Mouse (Mus musculus) CH12.LX (cell line): ENCODE results near the gene Gm26558. TPM values are rescaled to one million over a fixed set of nuclear protein-coding genes. Genes with fewer than 3 reads are reported as not detected.

ENCODE experiments used
- DNase-seq: peaks from one replicate; pipeline ENCODE4 v3.0.0-alpha.2; 2013; ENCODE audit errors: extremely low read depth
- H3K27ac ChIP-seq: 2 replicates; pipeline ENCODE4 v1.5.1; 2012; ENCODE audit warnings: low read depth, mild to moderate bottlenecking, control low read depth, moderate library complexity; ENCODE audit not compliant: insufficient read depth
- H3K27me3 ChIP-seq: replicated peaks from 2 replicates; pipeline ENCODE3; 2012; ENCODE audit warnings: inconsistent platforms
- H3K36me3 ChIP-seq, 2 experiments: replicated peaks in 1 of 2; 2 replicates each; pipeline versions ENCODE3 to v1.6.1; 2012; ENCODE audit warnings: inconsistent platforms in 1 of 2, low read length in 1 of 2, mild to moderate bottlenecking in 1 of 2, mixed read lengths in 1 of 2, moderate library complexity in 1 of 2; ENCODE audit not compliant: control insufficient read depth in 1 of 2, insufficient read depth in 1 of 2
- H3K4me1 ChIP-seq, 2 experiments: 2 replicates each; pipeline ENCODE4 v1.6.1; 2012; ENCODE audit warnings: inconsistent platforms in 1 of 2, moderate library complexity in 1 of 2; ENCODE audit not compliant: insufficient read depth in 2 of 2, control insufficient read depth in 1 of 2
- H3K4me2 ChIP-seq: 2 replicates; pipeline ENCODE4 v1.6.1; 2012; ENCODE audit warnings: low read depth, mild to moderate bottlenecking, control low read depth; ENCODE audit not compliant: poor library complexity, insufficient read depth, severe bottlenecking
- H3K4me3 ChIP-seq, 3 experiments: fragments of 150-350 bp in 1 of 3; sonication (generic) in 1 of 3; replicated peaks in 1 of 3; 2 replicates each; pipeline versions ENCODE3 to v1.5.1; 2011 to 2012; ENCODE audit warnings: low read depth in 2 of 3, low read length in 2 of 3, mild to moderate bottlenecking in 2 of 3, moderate library complexity in 2 of 3, control low read depth in 1 of 3, improper control_type of control experiment in 1 of 3, inconsistent platforms in 1 of 3, mixed read lengths in 1 of 3; ENCODE audit not compliant: poor library complexity in 1 of 3
- H3K79me2 ChIP-seq: replicated peaks from 2 replicates; pipeline ENCODE4 v1.6.1; 2012; ENCODE audit warnings: mild to moderate bottlenecking, moderate library complexity; ENCODE audit not compliant: control insufficient read depth, poor library complexity, insufficient read depth, severe bottlenecking; ENCODE audit errors: extremely low read depth
- H3K9ac ChIP-seq: 2 replicates; pipeline ENCODE4 v1.6.1; 2012; ENCODE audit warnings: low read depth, mild to moderate bottlenecking, control low read depth, moderate library complexity; ENCODE audit not compliant: insufficient read depth
- H3K9me3 ChIP-seq: replicated peaks from 2 replicates; pipeline ENCODE3; 2012; ENCODE audit warnings: low read length, inconsistent platforms, mixed read lengths
- BHLHE40 ChIP-seq: IDR thresholded peaks from 2 replicates; pipeline ENCODE4 v1.6.1; 2011; ENCODE audit warnings: mild to moderate bottlenecking, low read depth, low read length, improper control_type of control experiment
- CHD1 ChIP-seq: IDR thresholded peaks from 2 replicates; pipeline ENCODE4 v1.6.1; 2012; ENCODE audit warnings: low read depth, low read length, improper control_type of control experiment, inconsistent platforms
- CTCF ChIP-seq, 2 experiments: IDR thresholded peaks in 1 of 2; conservative IDR thresholded peaks in 1 of 2; 2 replicates each; pipeline ENCODE4 v1.5.1; 2011 to 2012; ENCODE audit warnings: low read depth in 2 of 2, low read length in 2 of 2, improper control_type of control experiment in 1 of 2, inconsistent platforms in 1 of 2, mild to moderate bottlenecking in 1 of 2, moderate library complexity in 1 of 2
- E2F4 ChIP-seq: IDR thresholded peaks from 2 replicates; pipeline ENCODE4 v1.6.1; 2011; ENCODE audit warnings: low read depth, low read length, improper control_type of control experiment; ENCODE audit not compliant: insufficient replicate concordance
- EP300 ChIP-seq: IDR thresholded peaks from 2 replicates; pipeline ENCODE4 v1.6.1; 2011; ENCODE audit warnings: low read length, improper control_type of control experiment
- ETS1 ChIP-seq: conservative IDR thresholded peaks from 2 replicates; pipeline ENCODE4 v1.6.1; 2012; ENCODE audit warnings: low read depth, mild to moderate bottlenecking, inconsistent platforms, low read length, improper control_type of control experiment, moderate library complexity
- IRF4 ChIP-seq: IDR thresholded peaks from 2 replicates; pipeline ENCODE4 v1.6.1; 2014; ENCODE audit warnings: low read depth, mild to moderate bottlenecking, inconsistent platforms, low read length, improper control_type of control experiment
- JUN ChIP-seq: IDR thresholded peaks from 2 replicates; pipeline ENCODE4 v1.6.1; 2011; ENCODE audit warnings: low read depth, mild to moderate bottlenecking, low read length, improper control_type of control experiment, moderate library complexity; ENCODE audit not compliant: insufficient read depth
- JUND ChIP-seq: conservative IDR thresholded peaks from 2 replicates; pipeline ENCODE4 v1.6.1; 2011; ENCODE audit warnings: low read depth, low read length, improper control_type of control experiment
- MAFK ChIP-seq: IDR thresholded peaks from 2 replicates; pipeline ENCODE4 v1.6.1; 2011; ENCODE audit warnings: low read length, improper control_type of control experiment; ENCODE audit not compliant: insufficient replicate concordance
- MAX ChIP-seq: IDR thresholded peaks from 2 replicates; pipeline ENCODE4 v1.6.1; 2011; ENCODE audit warnings: low read length, improper control_type of control experiment
- MAZ ChIP-seq: IDR thresholded peaks from 2 replicates; pipeline ENCODE4 v1.6.1; 2012; ENCODE audit warnings: low read depth, mild to moderate bottlenecking, inconsistent platforms, low read length, improper control_type of control experiment, moderate library complexity
- MXI1 ChIP-seq: IDR thresholded peaks from 2 replicates; pipeline ENCODE4 v1.6.1; 2011; ENCODE audit warnings: mild to moderate bottlenecking, low read depth, low read length, improper control_type of control experiment
- MYC ChIP-seq: IDR thresholded peaks from 2 replicates; pipeline ENCODE4 v1.6.1; 2011; ENCODE audit warnings: low read depth, mild to moderate bottlenecking, improper control_type of control experiment, low read length
- NELFE ChIP-seq: IDR thresholded peaks from 2 replicates; pipeline ENCODE4 v1.6.1; 2011; ENCODE audit warnings: low read depth, low read length, improper control_type of control experiment
- POLR2A ChIP-seq: IDR thresholded peaks from 2 replicates; pipeline ENCODE4 v1.6.1; 2011; ENCODE audit warnings: low read depth, mild to moderate bottlenecking, improper control_type of control experiment, low read length
- RAD21 ChIP-seq: IDR thresholded peaks from 2 replicates; pipeline ENCODE4 v1.6.1; 2011; ENCODE audit warnings: low read depth, mild to moderate bottlenecking, low read length, improper control_type of control experiment, moderate library complexity
- RCOR1 ChIP-seq: conservative IDR thresholded peaks from 2 replicates; pipeline ENCODE4 v1.6.1; 2012; ENCODE audit warnings: low read depth, mild to moderate bottlenecking, inconsistent platforms, low read length, improper control_type of control experiment
- TCF12 ChIP-seq: IDR thresholded peaks from 2 replicates; pipeline ENCODE4 v1.6.1; 2014; ENCODE audit warnings: low read depth, mild to moderate bottlenecking, inconsistent platforms, low read length, improper control_type of control experiment
- UBTF ChIP-seq: IDR thresholded peaks from 2 replicates; pipeline ENCODE4 v1.6.1; 2012; ENCODE audit warnings: low read depth, mild to moderate bottlenecking, inconsistent platforms, low read length, improper control_type of control experiment, moderate library complexity
- ZKSCAN1 ChIP-seq: IDR thresholded peaks from 2 replicates; pipeline ENCODE4 v1.6.1; 2012; ENCODE audit warnings: low read depth, inconsistent platforms, low read length, improper control_type of control experiment, borderline replicate concordance
- dilution Hi-C: fragments of 300-500 bp; cut with MboI; formaldehyde crosslinking; loops from 2 replicates; pipeline ENCODE4 v1.14.3; 2020; ENCODE audit warnings: low sequenced_read_pairs; ENCODE audit not compliant: extremely low pct_unique_long_range_greater_than_20kb, extremely low pct_ligation_motif_present
- in situ Hi-C: fragments of 300-500 bp; cut with MboI; formaldehyde crosslinking; loops from 3 replicates; pipeline ENCODE4 v1.14.3; 2019; ENCODE audit warnings: low sequenced_read_pairs, low pct_ligation_motif_present, low pct_unique_long_range_greater_than_20kb, mixed read lengths
- polyA plus RNA-seq: library from polyadenylated mRNA; unstranded; fragments of >175 nt; gene quantifications from 2 replicates; pipeline ENCODE4 v1.2.1, GENCODE M21; 2012; ENCODE audit warnings: low read depth; ENCODE audit not compliant: insufficient read length
- total RNA-seq, 2 experiments: library from RNA; depleted of rRNA; stranded (reverse); fragments of 300-350 nt in 1 of 2; fragments of >200 nt in 1 of 2; gene quantifications; 2 replicates each; pipeline ENCODE4 v1.2.3; 2012 to 2014

The Gm26558 gene
- total and polyA plus RNA-seq, 3 experiments = 0.64 TPM; not detected in 2

DNA sequence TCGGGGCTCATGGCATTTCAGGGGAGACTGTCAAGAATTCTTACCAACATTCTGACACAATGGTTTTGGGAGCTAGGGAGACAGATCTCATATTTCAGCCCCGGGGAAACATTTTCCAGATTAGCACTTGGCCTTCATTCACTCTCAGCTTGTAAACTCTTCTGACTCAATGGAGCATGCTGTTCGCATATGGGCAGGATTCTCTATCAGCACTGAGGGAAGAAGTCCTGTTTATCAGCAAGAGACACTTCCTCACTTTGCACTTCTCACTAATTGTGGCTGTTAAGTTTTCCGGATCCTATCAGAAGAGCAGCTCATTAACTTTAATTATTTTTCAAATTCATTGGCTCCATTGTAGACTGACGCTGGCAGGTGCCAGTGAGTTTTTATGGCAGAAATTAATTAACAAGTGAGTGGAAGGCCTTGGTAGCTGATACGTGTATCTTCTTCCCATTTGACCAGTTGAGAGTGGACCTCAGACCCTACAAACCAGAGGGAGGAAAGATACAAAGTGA lies 16.6 kb downstream of the Gm26558 start:
- Histone ChIP-seq H3K4me2 (no peak overlapping the region), H3K27me3 (no peaks in the 10 kb centered on the region), H3K36me3 (no peaks in the 10 kb centered on the region), H3K9me3 (no peaks in the 10 kb centered on the region), H3K4me3 (no peak overlapping the region), H3K79me2 (no peaks in the 10 kb centered on the region), H3K27ac (no peak overlapping the region), H3K4me1 (no peaks in the 10 kb centered on the region), H3K9ac (no peak overlapping the region)
- DNase-seq = no peak
- TF ChIP-seq JUND = no peak
- no peak for TF ChIP-seq MAX
- no peak for TF ChIP-seq EP300
- dilution Hi-C loops = no loop called here
- in situ Hi-C loops = no loop called here

DNA sequence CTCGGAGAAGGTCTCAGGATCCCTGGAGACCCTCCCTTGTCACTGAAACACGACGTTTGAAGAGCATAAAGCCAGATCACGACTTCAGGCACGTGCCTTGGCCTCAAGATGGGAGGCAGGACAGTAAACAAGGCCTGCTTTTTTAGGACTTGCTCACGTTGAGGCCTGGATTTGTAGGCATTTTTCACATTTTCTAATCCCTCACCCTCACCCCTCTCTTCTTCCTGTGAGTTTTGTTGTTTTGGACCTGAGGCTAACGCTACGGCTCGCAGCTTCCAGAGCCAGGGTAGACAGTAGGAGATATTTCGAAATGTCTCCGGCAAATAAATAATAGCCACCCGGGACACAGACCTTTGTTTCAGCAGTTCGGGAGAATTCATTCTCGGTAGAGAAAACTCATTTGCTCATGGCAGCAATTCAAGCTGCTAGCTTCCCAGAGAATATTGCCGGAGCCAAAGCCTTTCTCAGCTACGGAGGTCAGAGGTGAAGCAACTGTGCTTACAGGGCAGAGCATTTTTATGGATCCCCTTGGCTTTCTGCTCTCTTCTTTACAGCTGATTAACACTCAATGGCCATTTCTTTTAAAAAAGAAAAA lies 18.8 kb downstream of the Gm26558 start:
- H3K27me3 ChIP-seq = no peaks in the 10 kb centered on the region
- no peak for DNase-seq
- no peaks in the 10 kb centered on the region for H3K79me2 ChIP-seq
- in situ Hi-C loops = no loop called here
- H3K4me1 ChIP-seq = no peaks in the 10 kb centered on the region
- H3K9ac ChIP-seq = no peak overlapping the region
- dilution Hi-C loops = no loop called here
- no peak overlapping the region for H3K4me2 ChIP-seq
- TF ChIP-seq POLR2A (no peak), MAFK (no peak), NELFE (no peak), IRF4 (no peak), MAZ (no peak), JUN (no peak), BHLHE40 (no peak), ETS1 (no peak), MXI1 (no peak), UBTF (no peak), TCF12 (no peak)
- no peak overlapping the region for H3K27ac ChIP-seq
- H3K9me3 ChIP-seq = no peaks in the 10 kb centered on the region
- H3K36me3 ChIP-seq = no peaks in the 10 kb centered on the region
- H3K4me3 ChIP-seq = no peak overlapping the region

DNA sequence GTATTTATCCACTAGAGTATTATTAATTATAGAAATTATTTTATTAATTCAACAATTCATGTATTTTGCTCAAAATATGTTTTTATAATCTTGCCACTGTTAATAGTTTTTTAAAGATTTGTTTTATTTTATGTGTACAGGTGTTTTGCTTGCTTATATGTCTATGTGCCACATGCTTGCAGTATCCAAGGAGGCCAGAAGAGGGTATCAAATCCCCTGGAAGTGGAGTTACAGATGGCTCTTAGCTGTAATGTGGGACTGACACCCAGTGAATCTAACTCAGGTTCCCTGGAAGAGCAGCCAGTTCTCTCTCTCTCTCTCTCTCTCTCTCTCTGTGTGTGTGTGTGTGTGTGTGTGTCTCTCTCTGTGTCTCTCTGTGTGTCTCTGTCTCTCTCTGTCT lies 20.9 kb downstream of the Gm26558 start:
- no peak overlapping the region for H3K4me2 ChIP-seq
- H3K9ac ChIP-seq = no peak overlapping the region
- no peaks in the 10 kb centered on the region for H3K9me3 ChIP-seq
- H3K36me3 ChIP-seq = no peaks in the 10 kb centered on the region
- in situ Hi-C loops (no loop called here), dilution Hi-C loops (no loop called here)
- DNase-seq = no peak
- H3K27me3 ChIP-seq = no peaks in the 10 kb centered on the region
- H3K79me2 ChIP-seq = no peaks in the 10 kb centered on the region
- H3K4me1 ChIP-seq = no peaks in the 10 kb centered on the region
- H3K4me3 ChIP-seq = no peak overlapping the region
- TF ChIP-seq CHD1 (no peak), E2F4 (no peak), RCOR1 (no peak), CTCF (conservative IDR thresholded peaks at IDR 0.05 in 1 of 2, IDR thresholded peaks at IDR 0.05 in 1 of 2; ENCODE audit: low read depth in 2 of 2, low read length in 2 of 2) (peak in 1 of 2 experiments; percentile 43; a peak in 2 of 4 replicates), MYC (no peak), RAD21 (peak; percentile 15), ZKSCAN1 (no peak)
- no peak overlapping the region for H3K27ac ChIP-seq
